Mouse (Mus musculus) G1E (cell line): Measurements from ENCODE around the gene Gpx2. TPM values are rescaled to one million over a fixed set of nuclear protein-coding genes. Genes with fewer than 3 reads are reported as not detected.

Experiments
- ATAC-seq: 2 replicates; pipeline ENCODE4 v1.8.0; 2016; ENCODE audit warnings: mild to moderate bottlenecking; ENCODE audit not compliant: insufficient number of reproducible peaks, poor library complexity, low FRiP score, severe bottlenecking; ENCODE audit errors: extremely low read depth
- DNase-seq: peaks from one replicate; pipeline ENCODE4 v3.0.0; 2012; ENCODE audit warnings: low spot score
- H3K27me3 ChIP-seq: 2 replicates; pipeline ENCODE4 v1.6.1; 2012; ENCODE audit warnings: mild to moderate bottlenecking, low read length, inconsistent platforms; ENCODE audit not compliant: insufficient read depth
- H3K36me3 ChIP-seq: replicated peaks from 2 replicates; pipeline ENCODE3; 2012; ENCODE audit warnings: mild to moderate bottlenecking, inconsistent platforms
- H3K4me1 ChIP-seq: 2 replicates; pipeline ENCODE4 v1.6.1; 2012; ENCODE audit warnings: low read depth, low read length, inconsistent platforms, mixed read lengths; ENCODE audit not compliant: insufficient read depth
- H3K4me3 ChIP-seq: 2 replicates; pipeline ENCODE4 v1.5.1; 2012; ENCODE audit warnings: low read depth, mild to moderate bottlenecking, inconsistent platforms, low read length, moderate library complexity, mixed read lengths
- H3K9me3 ChIP-seq: replicated peaks from 2 replicates; pipeline ENCODE4 v1.6.1; 2012; ENCODE audit warnings: inconsistent platforms
- CTCF ChIP-seq: IDR thresholded peaks from 2 replicates; pipeline ENCODE4 v1.5.1; 2012; ENCODE audit warnings: low read depth, low read length, inconsistent platforms, mixed read lengths
- GATA1 ChIP-seq: IDR thresholded peaks from 2 replicates; pipeline ENCODE4 v1.6.1; 2012; ENCODE audit warnings: borderline replicate concordance, low read length, inconsistent platforms, mixed read lengths
- GATA2 ChIP-seq: IDR thresholded peaks from 2 replicates; pipeline ENCODE4 v1.6.1; 2012; ENCODE audit warnings: low read depth, low read length, inconsistent platforms, borderline replicate concordance
- POLR2AphosphoS5 ChIP-seq: IDR thresholded peaks from 2 replicates; pipeline ENCODE4 v1.6.1; 2012; ENCODE audit warnings: low read depth, low read length, inconsistent platforms; ENCODE audit not compliant: insufficient replicate concordance
- TAL1 ChIP-seq: conservative IDR thresholded peaks from 2 replicates; pipeline ENCODE4 v1.6.1; 2012; ENCODE audit warnings: low read depth, low read length, inconsistent platforms, mixed read lengths
- polyA plus RNA-seq: library from polyadenylated mRNA; stranded (reverse); fragments of >175 nt; gene quantifications from 2 replicates; pipeline ENCODE4 v1.2.3, GENCODE M21; 2012
- total RNA-seq, 2 experiments: library from RNA; stranded (forward) in 1 of 2; stranded (reverse) in 1 of 2; fragments of 200-1000 nt in 1 of 2; fragments of >200 nt in 1 of 2; fragmentation: Nextera tagmentation in 1 of 2; gene quantifications; 2 replicates each; pipeline ENCODE4 v1.2.3; 2014 to 2017

Gene Gpx2
- total and polyA plus RNA-seq, 3 experiments: 0.22 TPM; not detected in 2

GRCm38 (mm10) chr12:76832704-76833103, 37.4 kb upstream of the Gpx2 start:
- no peak for ATAC-seq
- H3K9me3 ChIP-seq: no peaks in the 10 kb centered on the region
- no peaks in the 10 kb centered on the region for H3K36me3 ChIP-seq
- H3K27me3 ChIP-seq: peaks cover 23% of the 10 kb centered on the region
- H3K4me3 ChIP-seq: no peak overlapping the region
- DNase-seq: peak; percentile 67
- peaks cover 6% of the 10 kb centered on the region for H3K4me1 ChIP-seq
- no peak for TF ChIP-seq POLR2AphosphoS5
- TF ChIP-seq CTCF: peak; percentile 75
- TF ChIP-seq GATA1: no peak

GRCm38 (mm10) chr12:76825283-76825682, 29.9 kb upstream of the Gpx2 start:
- DNase-seq (no peak), ATAC-seq (no peak)
- no peaks in the 10 kb centered on the region for H3K36me3 ChIP-seq
- no peak for TF ChIP-seq GATA1
- TF ChIP-seq TAL1: no peak
- no peak for TF ChIP-seq CTCF
- TF ChIP-seq GATA2: no peak
- no peak for TF ChIP-seq POLR2AphosphoS5
- no peaks in the 10 kb centered on the region for H3K4me1 ChIP-seq
- H3K4me3 ChIP-seq: no peak overlapping the region
- H3K9me3 ChIP-seq: peaks cover 10% of the 10 kb centered on the region
- H3K27me3 ChIP-seq: peaks cover 65% of the 10 kb centered on the region

GRCm38 (mm10) chr12:76822651-76823041, 27.3 kb upstream of the Gpx2 start, which contains the start of gene Rab15:
TSS of gene Rab15 (minus strand) at chr12:76822908.
- no peak for DNase-seq
- no peak for ATAC-seq
- Histone ChIP-seq H3K27me3 (peaks cover 89% of the 10 kb centered on the region), H3K4me3 (no peak within 1 kb of the TSS; the same call in 1 of the 2 replicates), H3K9me3 (peaks cover 10% of the 10 kb centered on the region), H3K4me1 (no peaks in the 10 kb centered on the region), H3K36me3 (no peaks in the 10 kb centered on the region)
- no peak for TF ChIP-seq POLR2AphosphoS5

GRCm38 (mm10) chr12:76822002-76822650, 26.8 kb upstream of the Gpx2 start:
- H3K9me3 ChIP-seq: peaks cover 10% of the 10 kb centered on the region
- DNase-seq (no peak), ATAC-seq (no peak)

GRCm38 (mm10) chr12:76820615-76821014, 25.3 kb upstream of the Gpx2 start:
- Histone ChIP-seq H3K4me1 (0 out of 2 replicates have a peak, but pooled peaks cover 2% of the 10 kb centered on the region), H3K36me3 (no peaks in the 10 kb centered on the region), H3K9me3 (peaks cover 10% of the 10 kb centered on the region), H3K27me3 (peaks cover 96% of the 10 kb centered on the region), H3K4me3 (no peak overlapping the region)
- TF ChIP-seq CTCF: no peak
- no peak for TF ChIP-seq GATA2
- TF ChIP-seq POLR2AphosphoS5: no peak
- no peak for TF ChIP-seq GATA1
- no peak for TF ChIP-seq TAL1
- ATAC-seq: no peak
- DNase-seq: no peak

More at GRCm38 (mm10) chr12:76822002-76822650, 26.8 kb upstream of the Gpx2 start:
- Histone ChIP-seq H3K36me3 (no peaks in the 10 kb centered on the region), H3K27me3 (peaks cover 89% of the 10 kb centered on the region), H3K4me3 (no peak overlapping the region; the same call in 1 of the 2 replicates), H3K4me1 (no peaks in the 10 kb centered on the region)
- TF ChIP-seq GATA2 (no peak), POLR2AphosphoS5 (no peak), TAL1 (no peak), CTCF (no peak), GATA1 (no peak)

- 0 out of 2 replicates have a peak, but pooled peaks cover 2% of the 10 kb centered on the region for H3K4me1 ChIP-seq
- no peaks in the 10 kb centered on the region for H3K36me3 ChIP-seq
- no peak overlapping the region for H3K4me3 ChIP-seq
- no peak for TF ChIP-seq POLR2AphosphoS5
- DNase-seq (no peak), ATAC-seq (no peak)
- peaks cover 10% of the 10 kb centered on the region for H3K9me3 ChIP-seq
- peaks cover 95% of the 10 kb centered on the region for H3K27me3 ChIP-seq
Measured at GRCm38 (mm10) chr12:76819816-76820215, 24.5 kb upstream of the Gpx2 start.

- Histone ChIP-seq H3K36me3 (no peaks in the 10 kb centered on the region), H3K4me1 (0 out of 2 replicates have a peak, but pooled peaks cover 2% of the 10 kb centered on the region), H3K27me3 (peaks cover 95% of the 10 kb centered on the region), H3K4me3 (no peak overlapping the region), H3K9me3 (peaks cover 10% of the 10 kb centered on the region)
- no peak for ATAC-seq
- TF ChIP-seq GATA1: no peak
- TF ChIP-seq POLR2AphosphoS5: no peak
- no peak for TF ChIP-seq CTCF
- no peak for TF ChIP-seq GATA2
- TF ChIP-seq TAL1: no peak
- no peak for DNase-seq
Measured at GRCm38 (mm10) chr12:76818908-76819307, 23.6 kb upstream of the Gpx2 start.
